Mouse (Mus musculus) cerebellum, adult 8-10 months (tissue): ENCODE data around the gene Olfr332.
"Not testable (repeated sequence)": the region's sequence is repeated elsewhere in the genome, so short reads cannot be mapped to it uniquely, and the experiment has no call there.

Experiments used
- DNase-seq: peaks from one replicate; pipeline ENCODE4 v3.0.0; 2022

Gene Olfr332

DNA sequence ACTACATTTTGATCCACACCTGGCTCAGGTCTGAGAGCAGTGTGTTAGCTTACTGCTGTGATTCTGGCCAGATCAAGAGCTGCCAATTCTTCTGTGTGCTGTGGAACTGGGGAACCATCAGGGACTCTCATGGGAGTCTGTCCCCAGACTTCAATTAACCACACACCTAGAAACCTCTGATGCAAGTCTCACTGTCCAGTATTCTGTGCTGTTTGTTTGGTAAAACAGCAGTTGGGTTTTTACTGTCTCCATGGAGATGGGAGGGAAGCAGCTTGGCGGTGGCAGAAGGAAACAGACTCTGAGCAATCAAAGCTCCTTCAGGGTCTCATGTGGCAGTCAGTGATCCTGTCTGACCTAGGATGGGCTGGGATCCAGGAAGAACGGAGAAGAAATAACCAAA lies at the start of gene Olfr332:
Gene Olfr332, minus strand, starts transcription at position 101 of the 400 bp plus-strand sequence.
- no peak for DNase-seq

DNA sequence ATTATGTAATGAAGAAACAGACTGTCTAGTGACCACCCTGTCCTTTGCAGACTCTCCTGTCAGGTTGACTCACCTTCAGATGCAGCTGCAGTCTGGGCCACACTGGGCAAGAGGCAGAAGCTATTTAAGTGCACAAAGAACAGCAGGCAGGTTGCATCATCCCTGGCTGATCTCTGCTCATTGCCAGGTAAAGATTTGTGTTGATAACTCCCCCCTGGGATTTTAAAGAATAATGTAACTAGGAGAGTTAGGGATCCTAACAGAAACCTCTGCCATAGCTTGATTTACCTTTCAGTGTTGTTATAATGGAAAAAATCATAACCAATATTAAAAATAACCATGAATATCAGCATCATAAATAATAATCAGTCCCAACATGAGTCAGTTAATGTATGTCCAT lies 42.4 kb upstream of the Olfr332 start, which contains the start of gene Olfr330:
Gene Olfr330, minus strand, starts transcription at position 101 of the 400 bp plus-strand sequence.
- DNase-seq, result not testable (repeated sequence)

DNA sequence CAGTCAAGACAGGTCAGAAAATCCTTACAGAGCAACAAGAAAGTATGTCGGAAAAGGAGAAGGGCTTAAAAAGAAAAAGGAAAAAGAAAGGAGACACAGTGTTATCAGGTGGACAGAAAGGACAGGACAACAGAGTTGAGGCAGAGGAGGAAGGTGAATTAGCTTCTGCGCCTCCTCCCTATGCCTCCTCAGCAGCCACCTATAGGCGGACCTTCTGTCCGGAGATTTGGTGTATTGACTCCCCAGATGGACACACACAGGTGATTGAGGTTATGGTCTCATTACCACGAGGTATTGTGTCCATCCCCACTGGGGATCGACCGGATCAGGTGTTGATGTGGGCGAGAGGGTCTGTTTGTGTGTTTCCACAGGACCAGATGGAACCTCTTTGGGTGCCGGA lies 27.4 kb upstream of the Olfr332 start:
- DNase-seq, result peak; percentile 12

DNA sequence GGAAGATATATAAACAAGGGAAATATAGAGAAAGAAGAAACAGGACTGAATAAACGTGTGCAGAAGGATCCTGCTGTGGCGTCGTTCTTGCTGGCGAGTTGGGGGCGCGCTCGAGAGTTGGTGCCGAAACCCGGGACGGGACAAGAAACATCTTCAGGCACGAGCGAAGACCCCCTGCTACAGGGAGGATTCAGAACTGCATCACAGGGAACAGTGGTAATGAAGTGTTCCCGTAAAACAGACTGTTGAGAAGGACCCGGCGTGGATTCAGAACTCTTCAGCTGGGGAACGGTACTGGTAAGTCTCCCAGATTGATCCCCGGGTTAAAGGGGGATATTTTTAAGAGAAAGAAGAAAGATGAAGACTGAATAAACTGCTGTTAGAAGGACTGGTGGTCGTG lies 26.6 kb upstream of the Olfr332 start:
- DNase-seq, result peak; percentile 45

DNA sequence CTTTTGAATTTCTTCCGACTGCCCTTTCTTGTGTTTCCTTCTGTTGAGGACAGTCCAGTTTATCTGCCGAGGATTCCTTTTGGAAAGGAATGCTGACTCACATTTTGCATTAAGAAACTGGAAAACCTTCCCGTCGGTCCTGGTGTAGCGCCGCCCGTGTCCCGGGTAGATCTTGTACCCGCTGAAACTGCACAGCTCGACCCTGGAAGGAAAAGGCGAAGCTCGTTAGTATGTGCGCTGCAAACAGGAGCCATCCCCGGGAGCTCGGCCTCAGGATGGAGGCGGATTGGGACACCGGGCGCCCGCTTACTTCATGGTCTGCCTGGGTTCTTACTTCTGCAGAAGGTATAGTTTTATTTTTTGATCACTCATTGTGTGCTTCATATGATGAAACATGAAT lies 16.7 kb upstream of the Olfr332 start:
- DNase-seq, result not testable (repeated sequence)

DNA sequence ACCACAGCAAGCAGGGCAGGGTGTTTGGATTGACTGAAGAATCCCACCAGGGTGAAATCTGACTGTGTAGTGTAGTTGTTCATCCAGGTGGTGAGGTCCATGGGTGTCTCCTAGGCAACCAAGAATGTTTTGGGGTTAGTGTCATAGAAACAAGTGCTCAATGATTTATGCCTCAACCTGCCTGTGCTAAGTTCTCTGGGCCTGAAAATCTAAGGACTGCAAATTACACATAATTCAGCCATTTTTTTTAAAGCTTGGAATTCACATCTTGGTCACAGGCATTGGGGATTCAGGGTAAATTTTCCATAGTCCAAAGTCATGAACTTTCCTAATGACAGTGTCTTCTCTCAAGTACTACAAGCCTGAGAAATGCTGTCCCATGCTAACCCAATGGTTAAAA lies 10.1 kb upstream of the Olfr332 start, which contains the start of gene Olfr331:
Gene Olfr331, minus strand, starts transcription at position 101 of the 400 bp plus-strand sequence.
- DNase-seq, result not testable (repeated sequence)

DNA sequence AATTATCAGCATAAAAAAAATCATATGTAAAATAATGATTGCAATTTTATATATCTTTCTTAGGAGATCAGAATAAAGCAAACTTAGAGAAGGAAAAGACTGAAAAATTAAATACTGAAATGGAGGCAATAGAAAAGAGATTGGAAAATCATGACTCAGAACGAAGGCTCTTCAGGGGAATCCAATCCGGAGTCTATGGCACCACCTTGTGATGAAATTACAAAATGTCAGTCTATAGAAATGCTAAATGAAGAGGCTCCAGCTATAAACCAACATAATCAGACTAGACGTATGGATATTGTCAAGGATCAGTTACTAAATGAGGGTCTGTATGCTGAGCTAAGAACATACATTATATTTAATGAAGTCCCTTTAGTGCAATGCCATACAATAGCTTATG lies 6.9 kb upstream of the Olfr332 start:
- DNase-seq, result no peak

DNA sequence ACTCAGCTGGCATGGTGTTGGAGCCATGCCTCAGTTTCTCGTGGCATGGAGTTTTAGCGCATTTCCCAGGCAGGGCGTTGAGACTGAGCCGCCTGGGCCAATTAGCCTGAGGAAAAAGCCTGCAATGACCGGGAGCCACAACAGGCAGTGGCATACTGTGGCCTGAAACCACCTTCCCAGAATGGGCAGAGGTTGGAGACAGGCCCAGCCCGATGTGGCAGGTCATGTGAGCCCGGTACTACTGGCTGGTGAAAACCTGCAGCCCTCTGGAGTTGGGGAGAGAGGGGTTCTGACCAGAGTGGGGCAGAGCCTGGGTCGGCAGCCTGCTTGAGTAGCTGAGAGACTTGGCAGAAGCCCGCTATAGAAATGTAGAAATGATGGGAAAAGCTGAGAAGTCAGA lies 6.4 kb upstream of the Olfr332 start:
- no peak for DNase-seq

DNA sequence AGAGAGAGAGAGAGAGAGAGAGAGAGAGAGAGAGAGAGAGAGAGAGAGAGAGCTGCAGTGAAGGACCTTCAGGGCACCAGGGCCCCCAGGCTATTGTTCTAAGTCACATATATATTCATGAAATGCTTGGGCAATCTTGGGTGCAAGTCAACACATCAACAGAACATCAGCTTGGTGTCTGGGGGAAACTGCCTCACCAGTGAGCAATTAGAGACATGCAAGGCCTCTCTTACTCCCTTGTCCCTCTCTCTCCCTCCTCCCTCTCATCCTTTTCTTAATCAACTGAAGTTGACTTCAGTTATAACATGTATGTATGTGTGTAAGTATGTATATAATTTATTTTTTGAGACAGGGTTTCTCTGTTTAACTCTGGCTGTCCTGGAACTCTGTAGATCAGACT lies 30.2 kb downstream of the Olfr332 start, which contains the start of gene Olfr30:
Gene Olfr30, minus strand, starts transcription at position 101 of the 400 bp plus-strand sequence.
- no peak for DNase-seq

DNA sequence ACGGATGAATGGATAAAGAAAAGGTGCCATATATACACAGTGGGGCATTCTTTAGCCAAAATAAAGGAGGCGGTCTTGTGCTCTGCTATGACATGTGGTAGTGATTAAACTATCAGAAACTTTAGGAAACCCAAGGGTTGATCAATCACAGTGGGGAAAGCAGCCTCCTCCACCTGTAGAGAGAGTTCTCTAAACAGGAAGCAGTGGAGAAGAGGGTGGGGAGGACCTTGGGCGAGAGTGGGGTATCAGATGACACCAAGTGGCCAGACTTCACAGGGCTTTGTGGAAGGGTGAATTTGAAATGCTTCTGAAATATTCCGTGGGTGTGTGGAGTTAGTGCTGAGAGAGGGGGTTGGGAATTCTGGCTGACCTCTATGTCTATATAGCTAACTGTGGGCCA lies 38.8 kb downstream of the Olfr332 start:
- no peak for DNase-seq

DNA sequence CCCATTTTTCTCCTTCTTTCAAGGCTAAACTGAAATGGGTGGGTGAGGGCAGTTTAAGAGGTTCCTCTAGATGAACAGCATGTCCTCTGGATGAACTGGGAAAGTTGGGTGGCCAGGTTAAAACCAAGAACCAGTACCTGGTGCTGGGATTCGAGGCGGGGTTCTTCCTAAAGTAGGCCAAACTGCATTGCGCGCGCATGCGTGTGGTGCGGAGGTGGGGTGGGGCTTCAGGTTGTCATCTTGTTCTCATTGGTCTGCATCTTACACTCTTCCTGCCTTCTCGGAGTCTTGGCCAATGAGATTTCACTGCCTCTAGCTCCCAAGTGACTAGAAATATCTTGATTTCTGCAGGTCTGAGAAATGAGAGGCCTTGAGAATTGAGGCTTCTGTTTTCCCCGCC lies 39.6 kb downstream of the Olfr332 start, which contains the start of gene Lypd9:
Gene Lypd9, minus strand, starts transcription at position 165 of the 400 bp plus-strand sequence.
- no peak for DNase-seq
